Mouse (Mus musculus) heart, postnatal 0 days (tissue): ENCODE data around the gene Psip1. TPM values are rescaled to one million over a fixed set of nuclear protein-coding genes. Genes with fewer than 3 reads are reported as not detected.

Experiments used
- ATAC-seq: fragments of 200-750 bp; cut with Nextera tagmentation; 2 replicates; pipeline ENCODE4 v1.8.0; 2017; ENCODE audit warnings: low read depth, moderate number of reproducible peaks, moderate library complexity; ENCODE audit not compliant: insufficient read depth
- DNase-seq: peaks from one replicate; pipeline ENCODE4 v3.0.0-alpha.2; 2016; ENCODE audit warnings: low spot score
- H3K27ac ChIP-seq: fragments of 300-500 bp; sonication (generic); 2 replicates; pipeline ENCODE4 v1.5.1; 2014; ENCODE audit warnings: low read depth, mild to moderate bottlenecking
- H3K27me3 ChIP-seq: fragments of 300-500 bp; sonication (generic); 2 replicates; pipeline ENCODE4 v1.6.1; 2014; ENCODE audit warnings: low read length, mixed read lengths; ENCODE audit not compliant: control insufficient read depth, insufficient read depth
- H3K36me3 ChIP-seq: fragments of 300-500 bp; sonication (generic); replicated peaks from 2 replicates; pipeline ENCODE4 v1.6.1; 2014; ENCODE audit warnings: low read length, mixed read lengths; ENCODE audit not compliant: control insufficient read depth, insufficient read depth
- H3K4me1 ChIP-seq: fragments of 300-500 bp; sonication (generic); 2 replicates; pipeline ENCODE4 v1.6.1; 2014; ENCODE audit warnings: antibody characterized with exemption; ENCODE audit not compliant: control insufficient read depth, insufficient read depth
- H3K4me2 ChIP-seq: fragments of 300-500 bp; sonication (generic); 2 replicates; pipeline ENCODE4 v1.6.1; 2014; ENCODE audit warnings: low read depth, mild to moderate bottlenecking, low read length, moderate library complexity
- H3K4me3 ChIP-seq: fragments of 300-500 bp; sonication (generic); 2 replicates; pipeline ENCODE4 v1.5.1; 2014; ENCODE audit warnings: low read depth, low read length
- H3K9ac ChIP-seq: fragments of 300-500 bp; sonication (generic); replicated peaks from 2 replicates; pipeline ENCODE4 v1.6.1; 2014; ENCODE audit warnings: low read depth, low read length, mixed read lengths
- H3K9me3 ChIP-seq: fragments of 300-500 bp; sonication (generic); replicated peaks from 2 replicates; pipeline ENCODE4 v1.6.1; 2016; ENCODE audit warnings: low read length; ENCODE audit not compliant: control insufficient read depth
- CTCF ChIP-seq: IDR thresholded peaks from 2 replicates; pipeline ENCODE4 v1.5.1; 2016; ENCODE audit warnings: antibody characterized with exemption, control low read depth, low read depth
- EP300 ChIP-seq: IDR thresholded peaks from 2 replicates; pipeline ENCODE4 v1.6.1; 2016; ENCODE audit warnings: antibody characterized with exemption, low read depth
- WGBS: fragments of 180-500 bp; shearing (Covaris S2); extraction: QIAGEN DNeasy Blood & Tissue Kit; methylation state at CpG from one replicate; pipeline ENCODE4 v1.1.7; 2014; 5-methylcytosine and 5-hydroxymethylcytosine counted together
- polyA plus RNA-seq: library from polyadenylated mRNA; unstranded; fragments of >200 nt; fragmentation: Nextera tagmentation; extraction: Ambion mirVana; gene quantifications from 2 replicates; pipeline ENCODE4 v1.2.1, GENCODE M21; 2015
- total RNA-seq: library from RNA; depleted of rRNA; stranded (reverse); fragments of >200 nt; gene quantifications from 2 replicates; pipeline ENCODE4 v1.2.3, GENCODE M21; 2014; ENCODE audit warnings: low replicate concordance

Psip1 gene
- total and polyA plus RNA-seq, 2 experiments from 2014 or later: 20.3 to 39.5 TPM

DNA sequence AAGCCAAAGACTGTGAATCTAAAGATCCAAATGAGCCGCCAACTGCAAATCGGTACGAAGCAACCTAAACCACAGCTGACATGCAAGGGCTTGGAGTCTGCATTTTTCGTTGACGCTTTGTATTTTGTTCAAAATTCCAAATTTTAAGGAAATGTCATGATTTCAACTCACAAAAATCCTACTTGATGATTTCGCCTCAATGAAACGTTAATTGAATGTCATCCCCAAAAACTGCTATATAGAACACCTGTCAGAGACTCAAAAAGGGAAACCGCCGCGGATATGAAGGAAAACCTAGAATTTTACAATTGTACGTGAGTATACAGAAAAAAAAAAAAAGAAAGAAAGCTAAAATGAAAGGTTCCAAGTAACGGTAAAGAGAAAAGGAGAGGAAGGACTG, 1.0 kb downstream of the Psip1 start:
- ATAC-seq: no peak
- DNase-seq: no peak
- H3K9me3 ChIP-seq: no peaks in the 10 kb centered on the region
- H3K4me1 ChIP-seq: 0 out of 2 replicates have a peak, but pooled peaks cover 4% of the 10 kb centered on the region
- peak overlapping the region; percentile 88 for H3K9ac ChIP-seq
- H3K4me3 ChIP-seq: peak overlapping the region; percentile 98
- H3K27me3 ChIP-seq: no peaks in the 10 kb centered on the region
- 29% methylated on average over 12 of the region's 12 CpGs for WGBS
- peaks cover 19% of the 10 kb centered on the region; the same call in 1 of the 2 replicates for H3K36me3 ChIP-seq
- peak overlapping the region; percentile 92 for H3K4me2 ChIP-seq
- H3K27ac ChIP-seq: peak overlapping the region; percentile 95; the same call in 1 of the 2 replicates
- TF ChIP-seq EP300: no peak
- TF ChIP-seq CTCF: no peak

DNA sequence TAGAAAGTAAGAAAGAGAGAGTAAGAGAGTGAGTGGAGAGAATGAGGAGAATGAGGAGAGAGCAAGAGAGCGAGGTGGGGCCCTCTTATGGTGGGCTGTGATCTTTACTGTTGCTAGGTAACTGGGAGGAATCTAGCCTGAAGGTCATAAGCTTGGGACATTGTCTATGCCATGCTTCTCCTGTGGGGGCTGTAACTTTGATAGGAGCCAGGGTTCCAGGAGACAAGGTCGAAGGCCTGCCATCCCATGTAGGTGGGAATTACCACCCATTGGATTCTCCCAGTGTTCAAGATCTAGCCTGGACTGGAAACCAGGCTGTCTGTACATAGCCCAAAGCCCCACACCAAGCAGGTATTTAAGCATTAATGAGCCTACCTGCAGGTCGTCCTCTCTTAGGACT, 18.1 kb downstream of the Psip1 start:
- H3K9me3 ChIP-seq: no peaks in the 10 kb centered on the region
- no peak overlapping the region for H3K4me3 ChIP-seq
- 48% methylated on average over 3 of the region's 3 CpGs for WGBS
- H3K9ac ChIP-seq: no peak overlapping the region
- no peaks in the 10 kb centered on the region for H3K27me3 ChIP-seq
- DNase-seq (no peak), ATAC-seq (no peak)
- no peak overlapping the region for H3K27ac ChIP-seq
- H3K4me2 ChIP-seq: no peak overlapping the region
- H3K36me3 ChIP-seq: peaks cover 80% of the 10 kb centered on the region
- TF ChIP-seq CTCF (no peak), EP300 (no peak)
- no peaks in the 10 kb centered on the region; the same call in 1 of the 2 replicates for H3K4me1 ChIP-seq

DNA sequence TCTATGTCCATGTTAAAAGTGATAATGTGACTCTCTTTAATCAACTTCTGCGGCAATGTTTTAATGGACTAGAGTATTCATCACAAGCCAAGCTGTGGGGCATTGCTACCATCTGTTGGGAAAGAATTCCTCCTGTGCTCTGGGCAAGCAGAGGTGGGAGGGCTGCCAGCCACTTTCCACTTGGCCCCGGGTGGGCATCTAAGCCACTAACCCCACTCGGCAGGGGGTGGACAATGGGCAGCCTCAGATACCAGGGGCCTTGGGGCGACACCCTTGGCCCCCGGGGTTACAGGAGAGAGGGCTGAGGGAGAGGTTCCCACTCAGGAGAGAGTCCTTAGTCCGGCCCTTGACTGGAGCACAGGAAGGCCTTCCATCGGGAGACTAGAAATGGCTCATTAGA, 18.6 kb downstream of the Psip1 start:
- 85% methylated on average over 7 of the region's 7 CpGs for WGBS

DNA sequence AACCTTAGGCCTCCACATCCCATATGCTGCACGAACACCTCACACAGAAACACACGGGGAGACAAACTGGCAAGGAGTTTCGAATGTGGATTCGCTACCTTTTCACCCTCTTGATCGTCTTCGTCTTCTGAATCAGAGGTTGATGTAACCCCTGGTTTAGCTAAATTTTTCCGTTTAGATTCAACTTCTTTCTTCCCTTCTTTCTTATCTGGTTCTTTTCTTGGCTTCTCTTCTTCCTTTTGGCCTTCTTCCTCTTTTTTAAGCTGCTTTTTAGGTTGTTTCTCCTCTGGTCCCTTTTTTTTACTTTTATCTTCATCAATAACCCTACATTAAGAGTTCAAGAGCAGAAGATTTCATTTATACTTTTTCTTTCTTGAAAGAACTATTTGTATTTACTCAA, 21.4 kb downstream of the Psip1 start:
- Histone ChIP-seq H3K27me3 (no peaks in the 10 kb centered on the region), H3K9me3 (no peaks in the 10 kb centered on the region), H3K4me3 (no peak overlapping the region), H3K4me2 (no peak overlapping the region), H3K27ac (no peak overlapping the region), H3K4me1 (no peaks in the 10 kb centered on the region; the same call in 1 of the 2 replicates), H3K36me3 (peaks cover 68% of the 10 kb centered on the region), H3K9ac (no peak overlapping the region)
- DNase-seq: no peak
- TF ChIP-seq CTCF (no peak), EP300 (no peak)
- WGBS: 84% methylated on average over 7 of the region's 7 CpGs
- ATAC-seq: no peak

More for the DNA sequence above, 18.6 kb downstream of the Psip1 start:
- Histone ChIP-seq H3K27me3 (no peaks in the 10 kb centered on the region), H3K9me3 (no peaks in the 10 kb centered on the region), H3K27ac (no peak overlapping the region), H3K4me1 (no peaks in the 10 kb centered on the region; the same call in 1 of the 2 replicates), H3K9ac (no peak overlapping the region), H3K4me3 (no peak overlapping the region), H3K36me3 (peaks cover 78% of the 10 kb centered on the region), H3K4me2 (no peak overlapping the region)
- TF ChIP-seq EP300: no peak
- no peak for TF ChIP-seq CTCF
- DNase-seq (no peak), ATAC-seq (no peak)

DNA sequence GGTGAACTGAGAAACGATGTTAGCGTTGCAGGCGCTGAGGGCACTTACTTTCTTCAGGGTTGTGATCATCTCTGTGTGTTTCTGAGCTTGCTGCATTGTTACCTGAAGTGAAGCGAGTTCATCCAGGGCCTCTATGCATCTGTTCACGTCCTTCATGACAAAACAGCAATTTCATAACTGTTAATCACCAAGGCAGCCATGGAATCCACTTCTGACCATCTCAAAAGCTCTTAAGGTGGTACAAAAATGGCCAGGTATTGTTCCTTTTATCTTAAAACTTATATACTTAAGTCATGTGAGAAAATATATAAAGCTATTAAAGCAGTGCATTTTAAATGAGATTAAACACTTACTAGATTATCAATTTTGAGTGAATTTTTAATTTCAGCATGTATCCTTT, 26.2 kb downstream of the Psip1 start:
- WGBS: 94% methylated on average over 5 of the region's 5 CpGs
- Histone ChIP-seq H3K27me3 (no peaks in the 10 kb centered on the region), H3K36me3 (peaks cover 65% of the 10 kb centered on the region), H3K4me3 (no peak overlapping the region), H3K9me3 (no peaks in the 10 kb centered on the region), H3K9ac (no peak overlapping the region), H3K4me1 (no peaks in the 10 kb centered on the region), H3K4me2 (no peak overlapping the region), H3K27ac (no peak overlapping the region)
- ATAC-seq (no peak), DNase-seq (no peak)
- TF ChIP-seq EP300: no peak

DNA sequence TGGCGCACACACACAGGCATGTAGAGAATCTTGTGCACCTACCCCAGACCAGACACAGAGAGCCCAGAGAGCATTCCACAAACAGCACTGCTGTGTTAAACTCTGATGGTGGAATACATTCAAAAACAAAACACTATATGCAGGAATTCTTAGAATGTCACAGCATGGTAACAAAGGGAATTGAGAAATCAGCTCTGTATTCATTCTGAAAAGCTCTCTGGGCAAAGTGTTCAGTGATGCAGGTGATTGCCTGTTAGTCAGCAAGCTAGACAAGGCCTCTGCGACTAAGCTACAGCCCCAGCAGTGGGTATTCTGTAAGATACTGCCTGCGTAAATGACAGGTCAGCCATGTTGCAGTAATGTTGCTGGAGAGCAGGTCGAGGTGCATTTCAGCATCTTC, 35.5 kb downstream of the Psip1 start:
- H3K9me3 ChIP-seq: no peaks in the 10 kb centered on the region
- H3K4me3 ChIP-seq: no peak overlapping the region
- no peak for TF ChIP-seq EP300
- no peak for TF ChIP-seq CTCF
- no peak overlapping the region for H3K4me2 ChIP-seq
- no peak overlapping the region for H3K9ac ChIP-seq
- ATAC-seq: no peak
- no peaks in the 10 kb centered on the region for H3K4me1 ChIP-seq
- no peaks in the 10 kb centered on the region for H3K27me3 ChIP-seq
- DNase-seq: no peak
- no peak overlapping the region for H3K27ac ChIP-seq
- WGBS: 92% methylated on average over 4 of the region's 4 CpGs
- peaks cover 56% of the 10 kb centered on the region for H3K36me3 ChIP-seq
